Mouse (Mus musculus): ENCODE data around the gene Rybp. TPM values are rescaled to one million over a fixed set of nuclear protein-coding genes. Genes with fewer than 3 reads are reported as not detected.

Rybp gene
- polyA plus RNA-seq, 1 experiment from 2014 or later: 25.5 TPM

GRCm38 (mm10) chr6:100322145-100322544, 34.9 kb upstream of the Rybp start:
- H3K4me1 ChIP-seq: peaks cover 10% of the 10 kb centered on the region; the same call in 1 of the 2 replicates
- H3K4me2 ChIP-seq (replicated peaks): no peak overlapping the region
- H3K27me3 ChIP-seq: 0 out of 2 replicates have a peak, but pooled peaks cover 3% of the 10 kb centered on the region
- H3K27ac ChIP-seq: no peak overlapping the region
- no peaks in the 10 kb centered on the region for H3K36me3 ChIP-seq
- 82% methylated on average over 5 of the region's 5 CpGs for WGBS
- no peaks in the 10 kb centered on the region for H3K9me3 ChIP-seq
- no peak overlapping the region for H3K9ac ChIP-seq
- H3K4me3 ChIP-seq: no peak overlapping the region
- no peak for ATAC-seq (ENCODE audit: low FRiP score, low read depth)

GRCm38 (mm10) chr6:100314201-100314600, 26.9 kb upstream of the Rybp start:
- Histone ChIP-seq H3K4me3 (no peak overlapping the region), H3K36me3 (no peaks in the 10 kb centered on the region), H3K27me3 (0 out of 2 replicates have a peak, but pooled peaks cover 3% of the 10 kb centered on the region), H3K9me3 (no peaks in the 10 kb centered on the region; the same call in 1 of the 2 replicates), H3K4me1 (no peaks in the 10 kb centered on the region; the same call in 1 of the 2 replicates), H3K9ac (no peak overlapping the region), H3K27ac (no peak overlapping the region), H3K4me2 (replicated peaks) (no peak overlapping the region)
- 60% methylated on average over 8 of the region's 8 CpGs for WGBS
- ATAC-seq (ENCODE audit: low FRiP score, low read depth): no peak

- Histone ChIP-seq H3K4me1 (no peaks in the 10 kb centered on the region), H3K27me3 (no peaks in the 10 kb centered on the region), H3K9me3 (no peaks in the 10 kb centered on the region; the same call in 1 of the 2 replicates), H3K27ac (no peak overlapping the region), H3K9ac (no peak overlapping the region), H3K4me2 (replicated peaks) (no peak overlapping the region), H3K36me3 (no peaks in the 10 kb centered on the region), H3K4me3 (no peak overlapping the region)
- WGBS: 91% methylated on average over 1 of the region's 1 CpGs
- no peak for ATAC-seq (ENCODE audit: low FRiP score, low read depth)
These were observed 23.9 kb upstream of the Rybp start for GRCm38 (mm10) chr6:100311167-100311566.

DNA sequence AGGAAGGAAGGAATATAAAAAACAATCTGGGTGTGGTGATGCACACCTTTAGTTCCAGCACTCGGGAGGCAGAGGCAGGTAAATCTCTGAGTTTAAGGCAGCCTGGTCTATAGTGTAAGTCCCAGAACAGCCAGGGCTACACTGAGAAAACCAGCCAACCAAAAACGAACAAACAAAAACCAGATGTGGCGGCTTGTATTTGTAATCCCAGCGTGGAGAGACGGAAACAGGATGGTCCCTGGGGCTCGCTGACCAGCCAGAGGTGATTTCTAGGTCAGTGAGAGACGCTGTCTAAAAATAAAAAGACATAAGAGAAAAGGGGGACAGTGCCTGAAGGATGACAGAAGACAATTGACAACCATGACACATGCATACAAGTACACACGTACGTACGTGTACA, 17.5 kb upstream of the Rybp start:
- Histone ChIP-seq H3K9ac (no peak overlapping the region), H3K4me2 (replicated peaks) (no peak overlapping the region), H3K36me3 (no peaks in the 10 kb centered on the region), H3K27me3 (0 out of 2 replicates have a peak, but pooled peaks cover 2% of the 10 kb centered on the region), H3K9me3 (no peaks in the 10 kb centered on the region), H3K4me3 (no peak overlapping the region), H3K27ac (no peak overlapping the region), H3K4me1 (peaks cover 12% of the 10 kb centered on the region)
- 46% methylated on average over 10 of the region's 10 CpGs for WGBS
- no peak for ATAC-seq (ENCODE audit: low FRiP score, low read depth)

DNA sequence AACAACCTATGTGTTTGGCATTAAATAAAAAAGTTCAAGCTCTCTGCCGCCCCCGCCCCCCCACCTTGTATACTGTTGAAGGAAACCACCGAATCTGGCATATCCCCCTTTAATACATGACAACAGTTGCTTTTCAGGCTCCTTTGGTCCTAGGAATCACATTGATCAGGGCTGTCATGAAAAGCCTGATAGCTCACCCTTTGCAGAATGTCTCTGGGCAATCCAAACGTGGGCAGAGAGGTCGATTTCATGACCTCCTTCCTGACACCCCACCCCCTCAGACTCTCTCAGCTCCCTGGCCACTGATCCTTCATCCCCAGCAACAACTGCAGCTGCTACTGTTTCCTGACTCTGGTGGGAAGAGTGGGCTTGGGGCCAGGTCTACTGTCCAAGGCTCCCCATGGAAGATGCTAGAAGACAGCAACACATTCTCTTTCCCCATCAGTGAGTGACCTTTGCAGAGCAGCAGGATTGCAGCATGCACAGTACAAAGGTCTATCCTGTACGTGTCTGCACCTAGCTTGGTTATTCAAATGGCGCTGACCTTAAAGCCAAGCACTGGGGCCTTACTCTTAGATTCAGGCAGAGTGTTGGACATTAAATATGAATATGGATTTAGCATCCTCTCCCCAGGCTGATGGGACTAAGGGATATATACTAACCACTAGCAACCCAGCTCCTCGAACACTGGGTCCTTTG, 14.3 kb upstream of the Rybp start:
- H3K4me1 ChIP-seq: peaks cover 12% of the 10 kb centered on the region
- H3K36me3 ChIP-seq: no peaks in the 10 kb centered on the region
- 0 out of 2 replicates have a peak, but pooled peaks cover 2% of the 10 kb centered on the region for H3K27me3 ChIP-seq
- no peaks in the 10 kb centered on the region for H3K9me3 ChIP-seq
- 60% methylated on average over 8 of the region's 8 CpGs for WGBS
- no peak overlapping the region for H3K4me2 ChIP-seq (replicated peaks)
- no peak overlapping the region for H3K4me3 ChIP-seq
- no peak overlapping the region for H3K9ac ChIP-seq
- ATAC-seq (ENCODE audit: low FRiP score, low read depth): no peak
- no peak overlapping the region for H3K27ac ChIP-seq

GRCm38 (mm10) chr6:100300831-100301230, 13.5 kb upstream of the Rybp start:
- no peak overlapping the region for H3K9ac ChIP-seq
- ATAC-seq (ENCODE audit: low FRiP score, low read depth): no peak
- no peaks in the 10 kb centered on the region for H3K36me3 ChIP-seq
- H3K27ac ChIP-seq: no peak overlapping the region
- H3K4me3 ChIP-seq: no peak overlapping the region
- 0 out of 2 replicates have a peak, but pooled peaks cover 2% of the 10 kb centered on the region for H3K27me3 ChIP-seq
- peaks cover 12% of the 10 kb centered on the region for H3K4me1 ChIP-seq
- no peak overlapping the region for H3K4me2 ChIP-seq (replicated peaks)
- 12% methylated on average over 3 of the region's 3 CpGs for WGBS
- H3K9me3 ChIP-seq: no peaks in the 10 kb centered on the region

DNA sequence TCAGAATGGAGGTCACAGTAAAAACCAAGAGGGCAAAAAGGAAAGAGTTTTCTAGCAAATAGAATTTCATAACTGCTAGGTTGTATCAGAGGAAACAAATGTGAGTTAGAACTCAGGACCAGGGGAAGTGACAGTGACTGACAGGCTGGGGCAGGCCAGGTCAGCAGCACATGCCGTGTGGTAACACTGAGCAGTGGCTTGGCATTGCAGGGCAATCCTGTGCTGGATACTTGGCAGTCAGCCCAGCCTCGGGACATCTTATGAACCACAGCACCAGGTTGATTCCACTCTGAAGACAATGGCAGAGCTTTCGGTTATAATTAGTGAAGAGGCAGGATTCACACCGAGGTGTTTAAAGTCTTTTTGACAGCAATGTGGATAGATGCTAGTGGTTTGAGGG, 11.7 kb upstream of the Rybp start:
- Histone ChIP-seq H3K4me2 (replicated peaks) (no peak overlapping the region), H3K9me3 (no peaks in the 10 kb centered on the region), H3K4me3 (no peak overlapping the region), H3K4me1 (peaks cover 12% of the 10 kb centered on the region), H3K36me3 (no peaks in the 10 kb centered on the region), H3K27ac (no peak overlapping the region), H3K9ac (no peak overlapping the region), H3K27me3 (0 out of 2 replicates have a peak, but pooled peaks cover 2% of the 10 kb centered on the region)
- no peak for ATAC-seq (ENCODE audit: low FRiP score, low read depth)
- WGBS: 54% methylated on average over 4 of the region's 4 CpGs

DNA sequence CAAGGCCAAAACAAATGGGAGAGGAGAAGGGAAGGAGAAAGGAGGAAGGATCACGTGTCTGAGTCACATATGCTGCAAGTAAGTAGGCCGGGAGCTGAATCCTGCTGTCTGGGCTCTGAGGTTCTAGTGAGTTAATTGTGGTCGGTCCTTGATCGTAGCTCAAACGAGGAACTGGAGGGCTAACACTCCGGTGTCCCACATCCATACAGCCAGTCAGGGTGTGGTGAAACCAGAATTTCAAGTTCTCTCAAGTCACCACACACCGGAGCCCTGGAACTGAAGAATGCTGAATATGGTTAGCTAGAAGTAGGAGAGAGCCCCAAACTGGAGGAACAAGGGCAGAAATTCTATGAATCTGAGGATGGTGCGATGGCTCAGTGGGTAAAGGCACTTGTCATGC, 10.3 kb upstream of the Rybp start:
- H3K36me3 ChIP-seq: no peaks in the 10 kb centered on the region
- H3K4me2 ChIP-seq (replicated peaks): no peak overlapping the region
- ATAC-seq (ENCODE audit: low FRiP score, low read depth): no peak
- H3K4me1 ChIP-seq: peaks cover 12% of the 10 kb centered on the region
- H3K9ac ChIP-seq: no peak overlapping the region
- H3K27me3 ChIP-seq: 0 out of 2 replicates have a peak, but pooled peaks cover 2% of the 10 kb centered on the region
- no peak overlapping the region for H3K27ac ChIP-seq
- H3K4me3 ChIP-seq: no peak overlapping the region
- H3K9me3 ChIP-seq: 0 out of 2 replicates have a peak, but pooled peaks cover 5% of the 10 kb centered on the region
- WGBS: 74% methylated on average over 8 of the region's 8 CpGs

DNA sequence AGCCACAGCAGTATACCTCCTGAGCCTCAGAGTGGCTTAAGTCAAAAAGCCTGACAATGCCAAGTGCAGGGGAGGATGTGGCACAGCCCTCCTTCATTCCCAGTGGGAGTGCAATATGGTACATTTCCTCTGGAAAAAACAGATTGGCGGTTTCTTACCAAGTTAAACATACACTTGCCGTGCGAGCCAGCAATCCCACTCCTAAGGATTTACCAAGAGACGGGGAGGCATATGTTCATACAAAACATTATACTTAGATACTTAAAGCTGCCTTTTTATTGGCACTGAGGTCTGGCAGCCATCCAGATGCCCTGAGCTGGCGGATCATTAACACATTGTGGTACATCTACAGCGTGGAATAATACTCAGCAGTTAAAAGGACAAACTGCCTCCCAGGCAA, 5.1 kb upstream of the Rybp start:
- no peak overlapping the region for H3K9ac ChIP-seq
- H3K9me3 ChIP-seq: 0 out of 2 replicates have a peak, but pooled peaks cover 7% of the 10 kb centered on the region
- H3K36me3 ChIP-seq: no peaks in the 10 kb centered on the region
- no peak overlapping the region for H3K4me2 ChIP-seq (replicated peaks)
- H3K4me1 ChIP-seq: peaks cover 9% of the 10 kb centered on the region
- no peak overlapping the region for H3K4me3 ChIP-seq
- 82% methylated on average over 6 of the region's 6 CpGs for WGBS
- H3K27ac ChIP-seq: no peak overlapping the region
- ATAC-seq (ENCODE audit: low FRiP score, low read depth): no peak
- H3K27me3 ChIP-seq: peaks cover 30% of the 10 kb centered on the region

DNA sequence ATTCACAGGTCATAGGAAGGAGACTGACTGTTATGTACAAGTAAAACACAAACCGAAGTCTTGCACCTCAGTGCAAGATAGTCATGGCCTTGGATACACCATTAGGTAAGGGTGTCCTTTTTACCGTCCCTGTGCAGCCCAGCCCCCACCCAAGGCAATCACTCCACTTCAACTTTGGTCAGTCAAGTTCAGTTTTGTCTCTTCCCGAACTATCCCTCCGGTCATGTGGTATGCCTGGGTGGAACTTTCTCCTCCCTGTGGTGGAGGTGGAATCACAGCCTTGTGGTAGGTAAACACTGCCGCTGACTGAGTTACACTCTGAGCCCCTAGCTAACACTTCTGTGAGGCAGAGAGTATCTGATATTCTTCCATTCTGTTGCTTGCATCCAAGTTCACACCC, 1.8 kb upstream of the Rybp start:
- Histone ChIP-seq H3K27ac (no peak overlapping the region), H3K36me3 (no peaks in the 10 kb centered on the region), H3K4me3 (no peak overlapping the region), H3K9me3 (0 out of 2 replicates have a peak, but pooled peaks cover 7% of the 10 kb centered on the region), H3K4me2 (replicated peaks) (no peak overlapping the region), H3K4me1 (peaks cover 29% of the 10 kb centered on the region), H3K9ac (no peak overlapping the region), H3K27me3 (peaks cover 30% of the 10 kb centered on the region)
- WGBS: 81% methylated on average over 5 of the region's 5 CpGs
- no peak for ATAC-seq (ENCODE audit: low FRiP score, low read depth)

DNA sequence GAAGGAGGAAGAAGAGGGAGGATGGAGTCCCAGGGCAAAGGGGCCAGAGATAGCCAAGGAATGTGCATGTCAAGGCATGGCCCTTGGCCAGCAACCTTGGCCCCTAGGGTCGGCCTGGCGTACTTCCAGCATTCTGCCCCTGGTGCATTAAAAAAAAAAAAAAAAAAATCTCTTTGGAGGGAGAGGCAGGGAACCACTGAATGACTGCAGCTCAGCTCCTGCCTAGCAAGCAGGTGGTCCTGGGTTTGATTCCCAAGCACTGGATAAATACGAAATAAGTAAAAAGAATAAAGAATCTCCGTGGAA, 1.4 kb upstream of the Rybp start:
- Histone ChIP-seq H3K4me2 (replicated peaks) (no peak overlapping the region), H3K9me3 (0 out of 2 replicates have a peak, but pooled peaks cover 7% of the 10 kb centered on the region), H3K4me1 (peaks cover 33% of the 10 kb centered on the region), H3K4me3 (no peak overlapping the region), H3K27ac (no peak overlapping the region), H3K9ac (no peak overlapping the region), H3K27me3 (peaks cover 30% of the 10 kb centered on the region), H3K36me3 (no peaks in the 10 kb centered on the region)
- WGBS: 55% methylated on average over 4 of the region's 4 CpGs
- ATAC-seq (ENCODE audit: low FRiP score, low read depth): no peak

- Histone ChIP-seq H3K27me3 (peaks cover 30% of the 10 kb centered on the region), H3K9ac (peak overlapping the region; percentile 76), H3K4me3 (peak overlapping the region; percentile 74), H3K4me2 (replicated peaks) (peak overlapping the region; percentile 96), H3K9me3 (0 out of 2 replicates have a peak, but pooled peaks cover 7% of the 10 kb centered on the region), H3K27ac (peak overlapping the region; percentile 70; the same call in 1 of the 2 replicates), H3K4me1 (peaks cover 38% of the 10 kb centered on the region), H3K36me3 (no peaks in the 10 kb centered on the region)
- no peak for ATAC-seq (ENCODE audit: low FRiP score, low read depth)
- 2% methylated on average over 23 of the region's 23 CpGs for WGBS
These were observed 888 bp upstream of the Rybp start for GRCm38 (mm10) chr6:100288016-100288729.
